Mouse (Mus musculus): ENCODE results near the gene Pdgfb.

- TF ChIP-seq CTCF (IDR thresholded peaks at IDR 0.05; ENCODE audit: extremely low read depth, insufficient read depth, insufficient read length, insufficient replicate concordance) (no peak), POLR2A (IDR thresholded peaks at IDR 0.05; ENCODE audit: low read depth, low read length) (no peak)
Observed at GRCm38 (mm10) chr15:79984152-79984551, 30.6 kb downstream of the Pdgfb start.

Data from spleen, adult 2 months (tissue).